Mouse (Mus musculus): ENCODE data around the gene Plekhg3.
A peak's percentile ranks its signal among the peaks of the same experiment; 100 is the strongest.

The Plekhg3 gene

GRCm38 (mm10) chr12:76585028-76585427, 54.3 kb downstream of the Plekhg3 start:
- no peak for DNase-seq (ENCODE audit: low spot score)

- no peak for DNase-seq (ENCODE audit: low spot score)
Measured at GRCm38 (mm10) chr12:76587357-76587756, 56.7 kb downstream of the Plekhg3 start.

DNA sequence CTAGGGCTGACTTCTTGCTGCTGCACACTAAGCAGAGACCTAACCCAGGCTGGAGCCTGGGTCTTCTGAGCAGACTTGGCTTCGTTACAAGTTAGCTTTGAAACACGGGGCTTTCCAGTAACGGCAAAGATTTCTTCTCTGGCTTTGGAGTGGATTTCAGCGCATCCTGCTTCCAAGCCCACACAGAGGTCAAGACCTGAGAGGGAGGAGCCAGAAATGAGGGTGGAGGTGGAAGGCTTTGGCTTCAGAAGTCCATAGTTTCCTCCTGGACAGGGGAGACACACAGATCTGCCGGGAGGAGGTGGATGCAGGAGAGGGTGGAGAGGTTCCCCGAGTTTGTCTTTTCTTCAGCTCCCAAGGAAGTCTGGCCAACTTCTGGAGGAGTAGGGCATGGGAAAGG, 58.8 kb downstream of the Plekhg3 start:
- peak; percentile 61 for DNase-seq (ENCODE audit: low spot score)

DNA sequence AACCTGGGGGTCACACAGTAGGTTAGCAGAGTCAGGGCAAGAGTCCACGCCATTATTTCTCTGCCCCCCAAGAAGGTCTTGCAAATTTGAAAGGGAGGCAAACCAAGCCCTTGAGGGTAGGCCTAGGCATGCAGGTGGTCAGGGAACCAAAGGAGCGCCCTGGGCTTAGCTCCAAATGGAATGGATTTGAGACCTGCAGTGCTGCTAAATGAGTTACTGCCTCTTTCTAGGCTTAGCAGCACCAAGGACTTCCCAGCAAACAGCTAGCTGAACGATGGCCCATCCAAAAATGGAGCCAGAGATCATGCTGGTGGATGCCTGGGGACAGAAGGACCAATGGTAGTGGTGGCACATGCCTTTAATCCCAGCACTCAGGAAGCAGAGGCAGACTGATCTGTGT, 60.3 kb downstream of the Plekhg3 start:
- no peak for DNase-seq (ENCODE audit: low spot score)

GRCm38 (mm10) chr12:76592213-76592612, 61.5 kb downstream of the Plekhg3 start:
- DNase-seq (ENCODE audit: low spot score) = peak; percentile 69

DNA sequence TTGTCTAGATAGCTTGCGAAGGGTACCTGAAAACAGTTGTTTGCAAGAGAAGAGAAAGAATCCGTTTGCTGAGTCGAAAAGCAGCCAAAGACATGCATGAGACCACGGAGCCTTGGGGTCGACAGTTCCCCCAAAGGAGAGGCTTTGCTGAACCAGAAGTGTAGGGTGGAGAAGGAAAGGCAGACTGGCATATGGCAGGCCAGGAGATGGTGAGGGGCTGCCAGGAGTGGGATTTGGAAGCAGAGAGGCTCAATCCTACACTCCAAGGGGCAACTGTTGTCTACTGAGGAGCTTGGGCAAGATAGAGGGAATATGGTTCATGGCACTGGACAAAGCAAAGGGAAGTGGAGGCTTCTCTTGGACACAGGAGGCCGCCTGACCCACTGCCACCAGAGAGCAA, 62.6 kb downstream of the Plekhg3 start:
- DNase-seq (ENCODE audit: low spot score) = no peak

DNA sequence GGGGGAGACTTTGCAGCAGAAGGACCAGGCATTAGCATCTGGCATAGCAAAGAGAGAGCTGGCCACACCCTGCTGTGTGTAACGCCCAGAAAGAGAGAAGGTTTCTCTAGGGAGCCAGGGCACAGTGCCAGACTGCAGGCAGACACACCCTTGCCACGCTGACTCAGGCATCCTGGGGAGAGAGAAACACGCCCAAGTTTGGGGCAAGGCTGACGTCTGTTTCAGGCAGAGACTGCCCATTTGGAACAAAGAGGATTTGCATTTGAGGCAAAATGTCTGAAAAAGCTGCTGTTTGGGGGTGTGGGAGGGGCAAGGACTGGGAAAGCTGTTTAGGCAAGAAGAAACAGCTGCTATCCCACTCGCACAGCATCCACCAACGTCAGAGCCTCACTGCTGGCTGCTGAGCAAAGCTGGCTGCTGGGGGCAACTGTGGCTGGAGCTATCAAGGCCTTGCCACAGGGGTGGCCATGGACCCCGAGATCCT, 63.2 kb downstream of the Plekhg3 start:
- peak; percentile 92 for DNase-seq (ENCODE audit: low spot score)

DNA sequence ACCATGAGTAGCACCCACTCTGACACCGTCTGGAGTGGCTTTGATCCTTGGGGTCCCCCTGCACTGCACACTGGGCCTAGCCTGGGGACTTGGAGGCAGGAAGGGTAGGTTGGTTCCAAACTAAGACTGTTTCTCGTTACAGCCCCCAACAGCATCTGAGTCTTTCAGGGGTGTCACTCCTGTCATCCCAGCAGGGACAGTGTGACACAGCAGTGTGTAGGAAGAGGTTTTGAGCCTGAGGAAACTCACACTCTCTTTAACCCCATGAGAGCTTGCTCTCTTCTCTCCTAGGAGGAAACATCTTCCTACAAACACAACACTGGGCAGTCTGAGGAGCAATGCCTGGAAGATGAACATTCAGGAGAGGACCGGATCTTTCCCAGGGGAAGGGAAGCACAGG, 63.9 kb downstream of the Plekhg3 start:
- DNase-seq (ENCODE audit: low spot score) = no peak

- DNase-seq (ENCODE audit: low spot score) = no peak
Measured at GRCm38 (mm10) chr12:76595830-76596229, 65.1 kb downstream of the Plekhg3 start.

GRCm38 (mm10) chr12:76596292-76597023, 65.8 kb downstream of the Plekhg3 start:
- DNase-seq (ENCODE audit: low spot score) = peak; percentile 76

GRCm38 (mm10) chr12:76597577-76598100, 66.9 kb downstream of the Plekhg3 start:
- DNase-seq (ENCODE audit: low spot score) = no peak

- DNase-seq (ENCODE audit: low spot score) = no peak
Measured at GRCm38 (mm10) chr12:76598196-76598928, 67.7 kb downstream of the Plekhg3 start.

- no peak for DNase-seq (ENCODE audit: low spot score)
Measured at GRCm38 (mm10) chr12:76603779-76604178, 73.1 kb downstream of the Plekhg3 start.

- DNase-seq (ENCODE audit: low spot score) = no peak
Measured at GRCm38 (mm10) chr12:76604546-76604945, 73.9 kb downstream of the Plekhg3 start.

- DNase-seq (ENCODE audit: low spot score) = no peak
Measured at GRCm38 (mm10) chr12:76605837-76606236, 75.1 kb downstream of the Plekhg3 start.

- no peak for DNase-seq (ENCODE audit: low spot score)
Measured at GRCm38 (mm10) chr12:76608241-76608640, 77.5 kb downstream of the Plekhg3 start.

DNA sequence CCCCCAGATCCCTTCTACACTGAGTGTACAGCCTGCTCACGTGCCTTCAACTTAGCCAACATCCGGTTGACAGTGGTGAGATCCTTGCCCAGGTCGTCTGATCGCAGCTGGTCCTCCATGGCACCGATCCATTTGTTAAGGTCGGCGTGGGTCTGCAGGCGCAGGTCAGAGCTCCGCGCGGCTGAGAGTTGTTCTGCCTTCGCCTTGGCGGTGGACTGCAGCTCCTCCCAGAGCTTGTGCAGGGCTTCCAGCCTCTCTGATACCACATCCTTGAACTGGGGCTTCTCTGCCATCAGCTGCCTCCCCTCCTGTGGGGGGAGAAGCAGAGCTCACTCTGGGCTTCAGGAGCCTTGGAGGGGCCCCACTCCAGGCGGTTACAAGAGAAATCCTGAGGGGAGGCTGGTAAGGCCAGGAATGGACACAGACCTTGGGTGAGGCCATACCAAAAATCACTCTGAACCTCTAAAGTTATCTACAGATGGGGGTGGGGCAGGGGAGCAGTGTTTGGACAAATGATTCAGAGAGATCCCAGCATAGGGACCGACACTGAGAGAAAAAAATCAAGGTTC, 78.4 kb downstream of the Plekhg3 start:
- no peak for DNase-seq (ENCODE audit: low spot score)

GRCm38 (mm10) chr12:76612621-76613020, 81.9 kb downstream of the Plekhg3 start:
- no peak for DNase-seq (ENCODE audit: low spot score)

DNA sequence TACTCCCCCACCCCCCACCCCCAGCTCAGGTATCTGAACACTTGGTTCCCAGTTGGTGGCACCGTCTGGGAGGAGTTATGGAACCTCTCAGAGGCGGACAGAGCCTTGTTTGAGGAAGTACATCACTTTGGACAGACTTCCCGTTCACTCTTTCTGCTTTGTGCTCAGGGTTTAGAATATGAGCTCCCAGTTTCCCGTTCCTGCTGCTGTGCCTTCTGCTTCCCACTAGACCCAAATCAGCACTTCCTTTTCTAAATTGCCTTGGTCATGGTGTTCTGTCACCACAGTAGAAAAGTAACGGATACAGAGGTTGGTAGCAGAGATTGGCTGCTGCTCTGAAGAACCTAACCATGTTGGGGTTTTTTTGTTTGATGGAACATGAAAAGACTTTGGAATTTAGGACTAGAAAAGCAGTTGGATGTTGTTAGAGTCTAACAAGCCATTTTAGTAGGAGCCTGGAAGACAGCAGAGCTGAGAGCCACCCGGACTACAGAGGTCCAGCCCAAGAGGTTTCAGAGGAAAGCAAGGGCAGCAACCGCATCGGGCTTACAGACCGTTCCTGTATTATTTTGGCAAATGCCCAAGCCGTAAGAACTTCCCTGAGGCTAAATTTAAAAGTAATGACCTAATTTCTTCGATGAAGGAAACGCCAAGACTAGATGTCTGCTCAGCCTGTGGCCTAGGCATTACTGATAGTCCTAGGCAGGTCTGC, 84.3 kb downstream of the Plekhg3 start:
- no peak for DNase-seq (ENCODE audit: low spot score)

- DNase-seq (ENCODE audit: low spot score) = no peak
Measured at GRCm38 (mm10) chr12:76615580-76615937, 84.9 kb downstream of the Plekhg3 start.

DNA sequence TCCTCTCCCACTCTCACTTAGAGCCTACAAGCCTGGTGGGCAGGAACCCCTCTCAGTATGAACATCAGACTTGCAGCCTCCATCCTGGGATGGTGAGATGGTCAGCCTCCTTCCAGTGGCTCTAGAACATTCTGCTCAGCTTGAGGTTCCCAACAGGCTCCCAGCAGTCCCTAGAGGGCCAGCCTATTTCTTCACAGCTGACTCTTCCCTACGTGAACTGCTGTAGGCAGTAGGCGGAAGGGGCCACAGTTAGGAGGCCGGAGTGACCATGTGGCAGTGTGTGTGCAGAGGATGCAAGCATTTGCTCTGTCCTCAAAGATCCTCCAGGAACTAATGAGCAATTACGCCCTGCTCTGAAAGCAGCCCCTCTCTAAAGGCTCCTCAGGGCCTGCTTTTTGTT, 87.5 kb downstream of the Plekhg3 start:
- no peak for DNase-seq (ENCODE audit: low spot score)

- DNase-seq (ENCODE audit: low spot score) = no peak
Measured at GRCm38 (mm10) chr12:76619847-76620246, 89.2 kb downstream of the Plekhg3 start.
